Mouse (Mus musculus): ENCODE measurements at regions not wholly inside any gene's neighbourhood (a gene's known extent, or its start where the extent isn't known, plus 50 kb on each side); places are given as distances from the start of the nearest gene placed in this dataset.

DNA sequence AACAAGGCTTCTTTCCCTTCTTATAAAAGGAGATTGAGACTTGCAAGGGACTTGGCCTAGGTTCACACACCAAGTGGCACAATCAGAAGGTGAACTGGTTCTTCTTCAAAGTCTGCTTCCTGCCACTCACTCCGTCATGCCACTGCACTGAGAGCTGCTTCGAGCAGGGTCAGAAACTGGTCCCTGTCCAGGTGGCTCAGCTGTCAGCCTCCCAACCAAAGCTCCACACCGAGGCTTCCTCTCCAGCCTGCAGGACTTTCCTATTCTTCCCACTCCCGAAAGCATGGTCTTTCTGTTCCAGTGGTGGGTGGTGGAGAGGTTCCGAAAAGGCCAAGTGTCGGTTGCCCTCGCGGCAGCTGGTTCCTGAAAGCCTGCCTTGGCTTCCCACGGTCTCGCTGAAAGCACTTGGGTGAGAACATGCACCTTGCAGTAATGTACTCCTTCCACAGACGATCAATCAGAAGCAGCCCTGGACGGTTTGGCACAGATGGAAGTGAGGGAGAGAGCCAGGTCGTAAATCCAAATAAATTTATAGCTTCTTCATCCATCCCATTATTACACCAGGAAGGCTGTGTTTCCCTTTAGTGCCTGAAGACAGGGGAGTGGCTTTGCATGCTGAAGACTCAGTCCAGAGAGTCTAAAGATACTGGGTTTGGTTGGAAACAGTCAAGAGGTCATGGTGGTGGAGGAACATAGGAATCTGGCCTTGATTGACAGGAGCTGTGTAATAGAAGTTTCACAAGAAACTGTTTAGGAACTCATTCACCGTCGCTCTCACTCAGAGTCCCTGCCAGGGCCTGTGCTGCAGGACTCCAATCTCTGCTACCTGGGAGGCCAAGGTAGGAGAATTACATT is 306.1 kb upstream of the 4930535I16Rik start:
- no peak for DNase-seq

DNA sequence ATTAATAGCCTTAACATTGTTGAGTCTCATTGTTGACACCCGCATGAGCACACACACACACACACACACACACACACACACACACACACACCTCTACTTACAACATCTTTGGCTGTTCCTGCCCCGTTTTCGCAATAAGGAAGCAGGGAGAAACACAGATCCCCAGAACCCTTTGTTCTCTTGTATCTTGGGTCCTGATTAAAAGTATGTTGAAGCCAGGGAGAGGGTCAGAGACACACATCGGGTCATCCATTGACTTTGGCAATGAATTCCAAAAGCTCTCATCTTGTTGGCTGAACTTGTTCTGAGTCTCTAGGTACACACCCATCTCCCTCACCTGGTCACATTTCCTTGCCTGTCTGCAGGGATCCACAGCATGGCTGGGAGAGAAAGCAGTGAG is 303.9 kb upstream of the 4930535I16Rik start:
- DNase-seq, result no peak

DNA sequence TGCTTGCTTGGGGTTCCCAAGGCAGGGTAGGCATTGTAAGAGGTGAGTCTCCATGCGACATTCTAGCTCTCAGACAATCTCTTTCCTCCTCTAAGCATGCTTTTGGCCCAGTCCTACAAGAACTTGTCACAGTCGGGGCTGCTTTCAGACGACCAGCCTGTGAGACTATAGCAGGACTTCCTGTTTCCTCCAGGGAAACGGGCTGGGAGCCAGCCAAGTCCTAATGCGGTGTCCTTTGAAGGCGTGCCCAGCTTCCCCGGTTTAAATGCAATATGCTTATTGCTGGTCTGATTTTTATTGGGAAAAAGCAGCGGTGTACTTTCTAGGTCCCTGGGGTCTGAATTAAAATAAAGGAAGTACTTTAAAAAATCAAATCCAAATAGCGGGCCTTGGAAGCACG is 299.4 kb upstream of the 4930535I16Rik start:
- DNase-seq, result no peak

DNA sequence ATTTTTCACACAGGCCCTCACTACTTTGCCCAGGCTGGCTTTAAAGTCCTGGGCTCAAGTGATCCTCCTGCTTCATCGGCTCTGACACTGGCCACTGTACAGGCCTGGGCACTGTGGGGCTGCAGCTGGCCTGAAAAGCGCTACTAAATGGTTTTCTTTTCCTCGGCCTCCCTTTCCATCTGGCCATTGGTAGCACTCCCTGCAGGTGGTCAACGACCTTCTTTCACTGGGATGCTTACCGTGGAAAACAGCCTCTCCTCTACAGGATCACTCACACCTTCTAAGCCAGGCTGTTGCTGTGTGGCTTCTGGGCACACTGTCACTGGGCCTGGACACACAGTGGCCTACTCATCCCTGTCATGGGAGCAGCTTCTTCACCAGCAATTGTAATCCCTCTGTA is 298.5 kb upstream of the 4930535I16Rik start:
- DNase-seq, result peak; percentile 5

DNA sequence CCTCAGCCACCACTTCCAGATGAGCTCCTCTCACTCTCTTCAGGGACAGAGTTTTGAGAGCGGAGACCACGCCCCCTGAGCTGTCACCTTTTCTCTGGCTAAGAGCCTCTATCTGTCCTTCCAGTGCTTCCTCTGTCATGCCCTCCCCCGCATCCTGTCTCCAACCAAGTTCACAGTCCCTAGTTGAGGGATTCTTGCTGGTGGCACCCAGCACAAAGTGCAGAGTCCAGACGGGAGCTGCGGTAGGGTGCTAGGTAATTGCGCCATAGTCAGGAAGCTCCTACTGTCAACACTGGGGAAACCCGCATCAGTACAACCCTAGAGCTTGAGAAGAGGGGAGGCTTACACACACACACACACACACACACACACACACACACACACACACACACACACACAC is 297.3 kb upstream of the 4930535I16Rik start:
- no peak for DNase-seq

DNA sequence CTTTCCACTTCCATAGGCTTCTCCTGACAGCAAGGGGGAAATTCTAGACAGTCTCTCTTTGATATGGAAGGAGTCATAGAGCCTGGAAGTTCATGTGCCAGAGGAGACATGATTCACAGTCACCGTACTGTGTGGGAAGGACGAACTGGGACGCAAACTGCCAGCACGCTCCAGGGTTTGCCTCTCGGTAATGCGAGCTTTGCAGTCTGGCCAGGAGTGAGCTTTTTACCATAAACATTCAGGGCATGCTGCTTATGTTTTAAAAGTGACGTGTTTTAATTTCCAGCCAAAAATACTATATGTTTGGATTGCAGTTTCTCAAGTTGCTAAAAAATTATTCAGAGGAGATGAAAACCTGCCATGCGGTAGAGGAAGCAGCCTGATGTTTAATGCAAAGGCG is 292.3 kb upstream of the 4930535I16Rik start:
- DNase-seq, result no peak

DNA sequence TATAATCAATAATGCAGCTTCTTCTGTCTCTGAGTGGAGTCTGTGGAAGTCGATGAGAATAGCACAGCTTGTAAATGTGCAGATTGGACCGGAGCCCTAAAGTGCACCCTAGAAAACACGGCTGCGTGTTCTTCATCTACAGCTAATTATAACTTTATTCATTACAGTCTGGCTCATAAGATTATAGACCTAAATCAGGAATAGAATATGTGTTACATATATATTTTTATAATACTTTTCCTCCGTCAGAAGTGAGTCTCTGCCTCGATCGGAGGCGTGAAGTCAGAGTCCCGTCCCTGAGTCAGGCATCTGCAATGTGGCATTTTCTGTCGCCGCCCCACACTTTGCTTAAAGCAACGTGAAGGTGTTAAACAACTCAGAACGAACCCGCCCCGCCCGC is 288.7 kb upstream of the 4930535I16Rik start:
- DNase-seq, result no peak

DNA sequence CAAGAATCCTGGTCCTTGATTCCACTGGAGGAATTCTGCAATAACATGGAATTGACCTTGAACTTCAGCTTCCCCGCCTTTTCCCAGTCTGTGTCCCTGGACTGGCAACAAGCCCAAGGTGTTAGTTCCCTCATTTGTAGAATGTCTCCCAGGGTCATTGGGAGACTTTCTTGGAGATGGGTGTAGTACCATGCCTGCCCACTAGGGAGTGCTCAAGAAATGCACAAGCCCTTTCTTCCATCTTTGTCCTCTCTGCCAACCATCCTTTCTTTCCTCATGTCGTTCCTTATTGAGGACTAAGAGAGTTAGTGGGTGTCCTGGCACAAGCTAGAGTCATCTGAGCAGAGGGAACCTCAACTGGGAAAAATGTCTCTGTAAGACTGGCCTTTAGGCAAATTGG is 285.9 kb upstream of the 4930535I16Rik start:
- no peak for DNase-seq

DNA sequence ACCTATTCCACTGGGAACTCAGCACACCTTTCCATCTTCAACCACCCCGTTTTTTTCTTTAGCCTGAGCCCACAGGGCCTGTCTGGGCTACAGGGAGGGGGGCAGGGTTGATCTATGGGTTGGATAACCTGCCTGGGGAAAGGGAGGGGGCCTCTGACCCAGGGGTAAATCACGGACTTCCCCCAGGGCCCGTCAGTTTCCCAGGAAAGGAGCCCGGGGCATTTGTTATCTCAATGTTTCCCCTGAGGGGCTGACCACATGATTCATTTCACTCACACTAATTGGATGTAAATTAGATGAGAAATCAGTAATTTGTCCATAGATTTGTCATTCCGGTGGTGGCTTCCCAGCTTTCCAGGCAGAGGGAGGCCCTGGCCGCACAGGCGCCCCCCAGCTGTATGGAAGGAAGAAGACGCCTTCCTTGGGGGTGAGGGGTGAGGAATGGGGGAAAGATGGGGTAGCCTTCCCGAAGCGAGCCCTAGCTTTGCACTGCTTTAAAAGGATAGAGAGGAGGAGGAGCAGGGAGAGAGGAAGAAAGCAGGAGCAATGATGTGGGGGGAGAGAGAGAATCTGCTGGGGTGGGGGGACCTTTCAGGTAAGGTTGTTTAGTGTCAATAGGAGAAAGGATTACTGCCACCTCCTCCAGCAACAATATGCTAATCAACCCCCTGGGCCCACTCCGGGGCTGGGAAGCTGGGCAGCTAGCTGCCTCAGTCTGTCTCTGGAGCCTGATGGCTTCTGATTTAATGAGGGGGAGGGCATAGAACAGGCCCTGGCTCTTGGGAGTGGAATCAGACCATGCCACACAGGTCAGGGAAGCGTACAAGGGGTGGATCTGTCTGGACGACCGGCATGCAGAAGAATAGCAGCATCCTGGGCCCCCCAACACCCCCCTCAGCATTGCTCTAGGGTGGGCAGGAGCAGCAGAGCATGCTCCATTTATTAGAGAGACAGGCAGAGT is 282.3 kb upstream of the 4930535I16Rik start:
- no peak for DNase-seq

DNA sequence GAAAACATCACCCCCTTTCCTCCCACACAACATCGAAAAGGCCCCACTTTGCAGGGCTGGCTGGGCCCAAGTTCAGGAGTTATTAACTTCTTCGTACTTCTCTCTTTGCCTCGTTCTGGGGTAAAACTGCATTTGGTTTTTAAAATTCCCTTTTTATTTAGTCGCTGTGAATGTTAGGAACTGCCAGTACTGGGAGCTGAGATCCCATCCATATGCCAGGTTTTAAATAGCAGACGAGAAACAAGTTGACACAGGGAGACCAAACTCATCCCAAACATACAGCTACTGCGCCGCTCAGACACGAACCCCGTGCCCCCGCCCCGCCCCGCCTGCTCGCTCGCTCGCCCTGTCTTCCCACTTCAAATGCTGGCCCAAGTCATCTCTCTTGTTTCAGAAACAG is 281.0 kb upstream of the 4930535I16Rik start:
- DNase-seq, result no peak

DNA sequence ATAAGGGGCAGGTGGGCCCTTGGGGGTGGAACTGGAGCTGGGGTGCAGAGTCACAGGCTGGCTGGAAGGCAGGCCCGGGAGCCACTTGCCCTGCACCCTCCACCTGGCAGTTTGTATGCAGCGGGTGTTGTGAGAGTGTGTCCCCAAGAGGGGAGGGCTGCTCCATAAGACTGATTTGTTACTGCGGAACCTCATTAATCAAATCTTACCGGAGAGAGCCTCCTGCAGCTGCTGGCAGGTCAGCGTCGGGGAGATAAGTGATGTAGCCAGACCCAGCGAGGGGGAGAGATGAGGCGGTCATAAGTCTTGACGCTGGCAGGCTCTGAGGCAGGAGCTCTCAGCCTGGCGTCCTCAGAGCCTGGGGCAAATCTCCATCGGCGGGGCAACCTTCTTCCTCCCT is 278.9 kb upstream of the 4930535I16Rik start:
- DNase-seq, result no peak

DNA sequence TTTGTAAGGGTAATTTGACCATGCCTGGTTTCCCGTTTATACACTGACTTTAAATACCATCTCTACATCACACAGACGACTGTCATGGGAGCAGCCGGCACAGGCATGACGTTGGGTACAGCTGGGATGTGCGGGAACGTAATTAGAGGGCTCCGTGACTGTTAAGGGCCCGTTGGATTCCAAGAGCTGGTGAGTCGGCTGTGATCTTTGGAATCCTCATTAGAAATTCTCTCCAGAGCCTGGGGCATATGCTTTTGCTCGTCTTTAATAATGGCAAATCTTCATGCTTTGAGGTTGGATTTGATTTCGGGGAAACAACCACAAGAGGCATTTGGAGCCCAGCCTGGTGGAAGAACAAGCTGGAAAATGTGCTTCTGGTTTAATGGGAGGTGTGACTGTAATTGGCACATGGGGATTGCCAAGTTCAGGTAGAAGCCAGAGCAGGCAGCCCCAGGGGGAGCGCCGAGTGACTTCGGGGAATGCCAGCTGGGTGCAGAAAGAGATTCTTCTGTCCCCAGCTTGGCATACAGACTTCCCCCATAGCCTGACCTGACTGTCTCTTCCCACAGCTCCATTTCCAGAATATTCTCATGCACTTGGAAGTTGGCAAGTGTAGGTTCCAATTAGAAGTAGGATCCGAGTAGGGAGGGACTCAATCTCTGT is 275.4 kb upstream of the 4930535I16Rik start:
- no peak for DNase-seq

DNA sequence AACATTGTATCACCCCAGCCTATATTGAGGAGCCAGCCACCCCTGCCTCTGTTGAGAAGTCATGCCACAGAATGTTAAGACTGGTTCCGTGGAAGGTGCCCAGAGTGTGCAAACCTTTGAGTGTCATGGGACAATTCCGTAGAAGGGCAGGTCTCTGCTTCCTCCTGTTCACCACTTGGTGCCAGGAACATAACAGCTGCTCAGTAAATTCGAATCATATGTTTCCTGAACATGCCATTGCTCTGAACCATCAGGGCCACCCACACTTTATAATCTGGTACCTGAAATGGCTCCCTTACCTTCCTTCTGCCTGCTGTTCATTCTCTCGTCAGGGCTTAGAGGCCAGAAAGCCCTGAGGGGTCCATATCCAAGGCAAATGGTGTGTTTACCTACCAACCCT is 273.0 kb upstream of the 4930535I16Rik start:
- DNase-seq, result no peak

DNA sequence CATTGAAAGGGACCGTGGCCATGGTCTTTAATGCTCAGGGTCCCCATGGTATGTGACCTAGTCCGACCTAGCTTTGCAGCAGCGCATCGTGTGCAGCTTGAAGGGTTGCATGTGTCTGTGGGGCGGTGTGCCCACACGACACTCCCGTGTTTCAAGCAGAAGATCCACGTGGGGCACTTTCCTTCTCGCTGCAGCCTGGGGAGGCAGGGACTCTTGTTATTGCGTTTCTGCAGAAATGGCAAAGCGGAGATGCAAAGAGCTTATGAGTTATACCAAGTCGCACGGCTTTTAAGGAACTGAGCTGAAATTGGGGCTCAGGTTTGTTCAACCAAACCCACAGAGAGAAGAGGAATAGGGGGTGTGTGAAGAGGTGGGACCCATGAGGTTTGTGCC is 272.2 kb upstream of the 4930535I16Rik start:
- DNase-seq, result no peak

DNA sequence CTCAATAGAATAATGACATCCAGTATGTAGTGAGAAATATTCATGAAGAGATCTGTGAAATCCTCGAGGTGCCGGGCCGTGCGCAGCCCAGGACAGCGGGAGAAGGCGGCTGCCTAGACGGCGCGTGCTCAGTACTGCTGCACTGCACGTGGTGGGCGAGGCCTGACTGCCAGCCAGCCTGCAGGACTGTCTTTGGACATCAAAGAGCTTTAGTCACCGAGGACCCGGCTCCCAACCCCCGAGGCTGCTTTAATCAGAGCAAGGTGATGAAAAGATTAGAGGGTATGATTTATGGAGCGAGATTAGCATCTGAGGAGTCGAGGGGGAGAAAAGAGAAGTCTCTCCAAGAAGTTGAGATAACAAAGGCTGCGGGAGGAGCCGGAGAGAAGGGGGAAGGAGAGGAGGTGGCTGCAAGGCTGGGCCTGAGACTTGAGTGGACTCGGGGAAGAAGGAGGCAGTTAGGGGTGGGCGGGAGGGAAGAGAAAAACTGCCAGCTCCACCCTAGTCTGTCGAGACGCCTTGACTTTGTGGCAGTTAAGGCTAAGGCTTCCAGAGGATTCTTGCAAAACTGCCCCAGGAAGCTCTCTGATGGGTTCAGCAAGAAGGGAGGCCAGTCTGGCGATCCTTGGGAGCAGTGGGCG is 271.6 kb upstream of the 4930535I16Rik start:
- DNase-seq, result no peak

DNA sequence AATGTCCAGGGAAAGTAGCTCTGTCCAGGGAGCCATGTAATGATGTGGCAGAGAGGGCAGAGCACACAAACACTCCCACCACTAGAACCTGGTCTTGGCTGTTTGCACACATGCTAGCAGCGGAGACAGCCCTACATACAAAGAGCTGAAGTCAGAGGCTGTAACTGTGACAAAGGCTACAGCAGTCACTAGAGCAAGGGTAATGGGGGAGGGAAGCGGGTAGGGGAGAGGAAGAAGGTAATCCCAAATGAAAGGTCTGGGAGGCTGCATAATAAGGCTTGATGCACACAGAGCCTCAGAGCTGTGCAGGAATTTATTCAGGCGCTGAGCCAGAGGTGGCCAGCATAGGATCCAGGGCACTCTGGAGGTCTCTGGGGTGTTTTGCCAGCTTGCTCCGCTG is 269.3 kb upstream of the 4930535I16Rik start:
- no peak for DNase-seq

DNA sequence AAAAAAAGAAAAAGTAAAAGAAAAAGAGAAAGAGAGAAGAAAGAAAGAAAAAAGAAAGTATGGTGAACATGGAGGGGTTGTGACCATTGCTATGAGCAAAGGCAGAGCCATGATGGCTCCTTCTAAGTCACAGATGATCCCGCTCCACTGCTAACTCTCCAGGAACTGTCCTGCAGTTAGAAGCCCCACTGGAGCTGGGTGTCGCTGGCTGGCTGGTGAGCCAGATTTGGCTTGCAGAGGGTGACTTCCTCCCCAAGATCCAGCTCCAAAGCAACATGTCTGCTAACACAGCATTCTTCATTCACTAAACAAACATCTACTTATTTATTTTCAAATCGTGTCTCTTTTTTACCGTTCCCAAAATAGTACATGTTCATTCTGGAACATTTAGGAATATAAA is 263.5 kb upstream of the 4930535I16Rik start:
- DNase-seq, result no peak

DNA sequence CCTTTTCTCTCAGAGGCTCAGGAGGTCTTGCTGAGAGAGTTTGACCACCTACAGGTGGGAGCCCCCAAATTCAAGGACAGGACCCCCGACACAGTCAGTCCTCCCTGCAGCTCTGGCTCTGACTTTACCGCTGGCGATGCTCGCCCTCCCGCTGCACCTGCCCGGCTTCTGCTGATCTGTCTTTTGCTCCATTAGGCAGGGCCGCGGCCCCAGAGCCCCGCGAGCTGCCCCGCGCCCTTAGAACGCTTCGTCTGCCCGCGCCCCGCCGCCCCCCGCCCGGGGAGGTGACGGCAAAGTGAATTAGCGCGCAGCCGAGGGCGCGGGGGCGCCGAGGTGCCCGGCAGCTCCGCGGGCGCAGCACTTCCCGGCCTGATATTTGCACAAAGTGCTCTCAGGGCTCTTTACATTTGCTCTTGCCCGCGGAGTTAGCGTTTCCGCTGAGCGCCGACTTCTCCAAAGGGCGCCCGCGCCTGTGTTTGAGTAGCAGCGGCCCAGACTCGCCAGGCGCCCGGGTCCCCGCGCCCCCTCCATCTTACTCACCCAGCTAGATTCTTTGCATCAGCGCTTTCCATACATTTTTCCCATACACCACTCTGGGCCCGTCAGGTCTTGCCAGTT is 260.7 kb upstream of the 4930535I16Rik start:
- no peak for DNase-seq

DNA sequence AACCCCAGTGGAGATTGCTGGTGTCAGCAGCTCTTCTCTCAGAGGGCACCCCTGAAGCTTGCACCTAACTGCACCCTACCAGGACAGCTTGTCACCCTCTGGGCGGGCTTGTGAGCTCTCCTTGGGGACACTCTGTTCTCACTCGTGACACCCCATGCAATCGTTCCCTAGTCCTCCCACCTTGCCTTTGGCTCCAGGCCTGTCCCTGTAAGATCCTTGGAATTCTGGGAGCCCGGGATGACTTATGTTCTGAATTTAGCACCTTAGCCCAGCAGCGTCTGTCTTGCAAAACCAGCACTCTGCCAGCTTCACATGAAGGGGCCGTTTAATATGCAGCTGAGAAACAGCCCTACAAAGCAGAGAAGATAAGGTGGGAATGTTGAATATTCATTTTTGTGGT is 257.7 kb upstream of the 4930535I16Rik start:
- no peak for DNase-seq

DNA sequence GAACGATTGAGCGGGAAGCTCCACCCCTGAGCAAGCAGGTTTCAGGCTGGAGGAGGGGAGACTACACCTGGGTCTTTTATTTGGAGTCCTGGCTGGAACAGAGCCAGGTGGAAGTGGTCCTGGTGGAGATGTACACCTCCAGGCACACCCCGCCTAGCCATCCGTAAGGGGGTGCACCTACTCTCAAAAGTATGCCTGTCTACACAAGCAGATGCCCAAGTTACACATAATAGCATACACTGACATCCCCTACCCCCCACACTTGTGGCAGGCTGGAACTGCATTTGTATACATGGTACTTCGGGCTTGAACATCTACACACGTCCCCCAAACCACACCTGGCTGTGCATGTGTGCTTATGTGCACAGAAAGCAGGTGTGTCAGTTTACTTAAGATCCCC is 236.8 kb upstream of the 4930535I16Rik start:
- DNase-seq, result no peak

DNA sequence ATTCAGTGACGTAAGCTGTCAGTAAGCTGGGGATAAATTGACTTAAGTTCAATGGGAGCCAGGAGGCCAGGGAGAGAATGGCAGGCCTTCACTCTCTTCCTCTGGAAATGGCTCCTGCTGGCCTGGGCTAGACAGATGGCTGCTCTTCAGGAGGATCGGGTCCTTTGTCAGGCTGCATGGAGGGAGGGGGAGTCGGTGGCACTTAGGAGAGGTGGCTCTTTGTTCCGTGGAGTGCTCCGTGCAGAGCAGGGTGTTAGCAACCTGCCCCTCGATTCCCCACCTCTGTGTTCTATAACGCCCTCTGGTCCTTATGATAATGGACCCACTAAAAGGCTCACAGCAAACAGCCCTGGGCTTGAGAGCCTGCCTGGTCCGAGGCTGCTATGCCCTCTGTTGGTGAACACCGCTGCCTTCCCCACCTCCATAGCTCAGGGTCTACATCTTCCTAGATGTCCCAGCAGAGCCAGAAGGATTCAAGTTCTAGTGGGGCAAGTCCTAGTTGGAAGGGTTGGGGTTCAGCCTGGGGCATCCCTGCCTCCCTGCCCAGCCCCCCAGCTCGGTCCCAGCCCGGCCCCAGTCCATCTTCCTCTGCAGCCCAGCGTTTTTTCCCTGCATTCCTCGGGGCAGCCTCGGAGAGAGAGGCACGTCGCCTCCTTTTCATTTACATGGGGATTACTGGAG is 232.1 kb upstream of the 4930535I16Rik start:
- no peak for DNase-seq

DNA sequence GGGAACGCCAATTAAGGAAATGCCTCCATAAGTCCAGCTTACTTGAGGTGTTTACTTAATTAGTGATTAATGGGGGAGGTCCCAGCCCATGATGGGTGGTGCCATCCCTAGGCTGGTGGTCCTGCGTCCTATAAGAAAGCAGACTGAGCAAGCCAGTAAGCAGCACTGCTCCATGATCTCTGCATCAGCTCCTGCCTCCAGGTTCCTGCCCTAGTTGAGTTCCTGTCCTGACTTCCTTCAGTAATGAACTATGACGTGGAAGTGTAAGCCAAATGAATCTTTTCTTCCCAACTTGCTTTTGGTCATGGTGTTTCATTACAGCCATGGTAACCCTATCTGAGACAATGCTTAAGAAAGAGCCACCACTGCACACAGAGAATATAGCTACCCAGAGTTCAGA is 231.2 kb upstream of the 4930535I16Rik start:
- no peak for DNase-seq
